Mouse (Mus musculus) neural tube, embryonic 15.5 days (tissue): ENCODE measurements around the gene Jazf1. TPM values are rescaled to one million over a fixed set of nuclear protein-coding genes. Genes with fewer than 3 reads are reported as not detected.

Experiments
- ATAC-seq: fragments of 200-750 bp; cut with Nextera tagmentation; 2 replicates; pipeline ENCODE4 v1.8.0; 2017; ENCODE audit warnings: mild to moderate bottlenecking, moderate TSS enrichment, moderate library complexity; ENCODE audit not compliant: low FRiP score
- H3K27ac ChIP-seq: fragments of 300-500 bp; sonication (generic); replicated peaks from 2 replicates; pipeline ENCODE4 v1.5.1; 2015; ENCODE audit warnings: mild to moderate bottlenecking, inconsistent platforms
- H3K27me3 ChIP-seq: fragments of 300-500 bp; sonication (generic); replicated peaks from 2 replicates; pipeline ENCODE4 v1.6.1; 2015; ENCODE audit warnings: inconsistent platforms
- H3K36me3 ChIP-seq: fragments of 300-500 bp; sonication (generic); 2 replicates; pipeline ENCODE4 v1.6.1; 2015; ENCODE audit warnings: inconsistent platforms
- H3K4me1 ChIP-seq: fragments of 300-500 bp; sonication (generic); 2 replicates; pipeline ENCODE4 v1.6.1; 2015; ENCODE audit warnings: inconsistent platforms
- H3K4me2 ChIP-seq: fragments of 300-500 bp; sonication (generic); 2 replicates; pipeline ENCODE4 v1.6.1; 2015; ENCODE audit warnings: inconsistent platforms, mild to moderate bottlenecking, moderate library complexity
- H3K4me3 ChIP-seq: fragments of 300-500 bp; sonication (generic); replicated peaks from 2 replicates; pipeline ENCODE4 v1.5.1; 2015; ENCODE audit warnings: mild to moderate bottlenecking, inconsistent platforms
- H3K9ac ChIP-seq: fragments of 300-500 bp; sonication (generic); replicated peaks from 2 replicates; pipeline ENCODE4 v1.6.1; 2015; ENCODE audit warnings: mild to moderate bottlenecking, inconsistent platforms
- H3K9me3 ChIP-seq: fragments of 300-500 bp; sonication (generic); replicated peaks from 2 replicates; pipeline ENCODE4 v1.6.1; 2016; ENCODE audit warnings: inconsistent platforms
- WGBS: fragments of 180-500 bp; shearing (Covaris S2); methylation state at CpG from one replicate; pipeline ENCODE4 v1.1.7; 2015; ENCODE audit warnings: mixed read lengths; 5-methylcytosine and 5-hydroxymethylcytosine counted together
- polyA plus RNA-seq: library from polyadenylated mRNA; unstranded; fragments of >200 nt; fragmentation: Nextera tagmentation; extraction: Ambion mirVana; gene quantifications from 2 replicates; pipeline ENCODE4 v1.2.1, GENCODE M21; 2015

The Jazf1 gene
- polyA plus RNA-seq, 1 experiment from 2014 or later = 58.3 TPM

GRCm38 (mm10) chr6:52895075-52895474 is 173.4 kb downstream of the Jazf1 start:
- Histone ChIP-seq H3K4me2 (peak overlapping the region; percentile 21; the same call in 1 of the 2 replicates), H3K36me3 (no peaks in the 10 kb centered on the region), H3K4me3 (no peak overlapping the region), H3K9ac (no peak overlapping the region), H3K27ac (0 out of 2 replicates have a peak overlapping the region, but pooled peaks have one; percentile 7), H3K27me3 (no peaks in the 10 kb centered on the region), H3K9me3 (no peaks in the 10 kb centered on the region), H3K4me1 (peaks cover 24% of the 10 kb centered on the region)
- no peak for ATAC-seq
- 61% methylated on average over 4 of the region's 4 CpGs for WGBS

GRCm38 (mm10) chr6:52894501-52894823 is 174.0 kb downstream of the Jazf1 start:
- 12% methylated on average over 13 of the region's 13 CpGs for WGBS
- peak overlapping the region; percentile 21; the same call in 1 of the 2 replicates for H3K4me2 ChIP-seq
- H3K9ac ChIP-seq = no peak overlapping the region
- H3K9me3 ChIP-seq = no peaks in the 10 kb centered on the region
- H3K27ac ChIP-seq = peak overlapping the region; percentile 7; the same call in 1 of the 2 replicates
- no peak overlapping the region for H3K4me3 ChIP-seq
- H3K4me1 ChIP-seq = peaks cover 24% of the 10 kb centered on the region
- H3K27me3 ChIP-seq = no peaks in the 10 kb centered on the region
- peak; percentile 58 for ATAC-seq
- no peaks in the 10 kb centered on the region for H3K36me3 ChIP-seq

- Histone ChIP-seq H3K9me3 (no peaks in the 10 kb centered on the region), H3K4me3 (no peak overlapping the region), H3K9ac (no peak overlapping the region), H3K4me1 (peaks cover 24% of the 10 kb centered on the region), H3K4me2 (0 out of 2 replicates have a peak overlapping the region, but pooled peaks have one; percentile 21), H3K27me3 (no peaks in the 10 kb centered on the region), H3K27ac (0 out of 2 replicates have a peak overlapping the region, but pooled peaks have one; percentile 9), H3K36me3 (no peaks in the 10 kb centered on the region)
- ATAC-seq = peak; percentile 51; the same call in 1 of the 2 replicates
- 19% methylated on average over 9 of the region's 9 CpGs for WGBS
Measured at GRCm38 (mm10) chr6:52893811-52894500, 174.5 kb downstream of the Jazf1 start.

- Histone ChIP-seq H3K27me3 (no peaks in the 10 kb centered on the region), H3K36me3 (no peaks in the 10 kb centered on the region), H3K4me2 (no peak overlapping the region), H3K9ac (no peak overlapping the region), H3K4me1 (peaks cover 24% of the 10 kb centered on the region), H3K27ac (0 out of 2 replicates have a peak overlapping the region, but pooled peaks have one; percentile 7), H3K4me3 (no peak overlapping the region), H3K9me3 (no peaks in the 10 kb centered on the region)
- 84% methylated on average over 3 of the region's 3 CpGs for WGBS
- no peak for ATAC-seq
Measured at GRCm38 (mm10) chr6:52892978-52893377, 175.5 kb downstream of the Jazf1 start.

GRCm38 (mm10) chr6:52887541-52888203 is 180.8 kb downstream of the Jazf1 start:
- WGBS = 19% methylated on average over 4 of the region's 4 CpGs
- Histone ChIP-seq H3K27ac (peak overlapping the region; percentile 45; the same call in 1 of the 2 replicates), H3K4me3 (no peak overlapping the region), H3K9me3 (no peaks in the 10 kb centered on the region), H3K9ac (no peak overlapping the region), H3K4me2 (no peak overlapping the region), H3K4me1 (peaks cover 6% of the 10 kb centered on the region; the same call in 1 of the 2 replicates), H3K36me3 (no peaks in the 10 kb centered on the region), H3K27me3 (no peaks in the 10 kb centered on the region)
- 0 out of 2 replicates have a peak, but pooled peaks have one; percentile 26 for ATAC-seq

- Histone ChIP-seq H3K4me3 (no peak overlapping the region), H3K4me1 (peaks cover 6% of the 10 kb centered on the region; the same call in 1 of the 2 replicates), H3K9ac (no peak overlapping the region), H3K36me3 (no peaks in the 10 kb centered on the region; the same call in 1 of the 2 replicates), H3K27ac (no peak overlapping the region), H3K27me3 (no peaks in the 10 kb centered on the region), H3K9me3 (0 out of 2 replicates have a peak, but pooled peaks cover 5% of the 10 kb centered on the region), H3K4me2 (no peak overlapping the region)
- WGBS = 70% methylated on average over 2 of the region's 2 CpGs
- no peak for ATAC-seq
Measured at GRCm38 (mm10) chr6:52883773-52884172, 184.7 kb downstream of the Jazf1 start.

- 51% methylated on average over 4 of the region's 4 CpGs for WGBS
- H3K27ac ChIP-seq = no peak overlapping the region
- no peak overlapping the region for H3K4me3 ChIP-seq
- ATAC-seq = no peak
- H3K4me2 ChIP-seq = no peak overlapping the region
- H3K36me3 ChIP-seq = no peaks in the 10 kb centered on the region; the same call in 1 of the 2 replicates
- H3K9me3 ChIP-seq = 0 out of 2 replicates have a peak, but pooled peaks cover 5% of the 10 kb centered on the region
- no peak overlapping the region for H3K9ac ChIP-seq
- H3K4me1 ChIP-seq = no peaks in the 10 kb centered on the region
- H3K27me3 ChIP-seq = no peaks in the 10 kb centered on the region
Measured at GRCm38 (mm10) chr6:52877176-52877575, 191.3 kb downstream of the Jazf1 start.

GRCm38 (mm10) chr6:52871306-52871705 is 197.1 kb downstream of the Jazf1 start:
- Histone ChIP-seq H3K9ac (no peak overlapping the region), H3K36me3 (no peaks in the 10 kb centered on the region), H3K27ac (no peak overlapping the region), H3K9me3 (no peaks in the 10 kb centered on the region), H3K27me3 (no peaks in the 10 kb centered on the region), H3K4me2 (no peak overlapping the region), H3K4me1 (peaks cover 12% of the 10 kb centered on the region; the same call in 1 of the 2 replicates), H3K4me3 (no peak overlapping the region)
- no peak for ATAC-seq
- 19% methylated on average over 2 of the region's 2 CpGs for WGBS

- 89% methylated on average over 2 of the region's 2 CpGs for WGBS
- H3K4me2 ChIP-seq = no peak overlapping the region
- H3K4me3 ChIP-seq = no peak overlapping the region
- H3K4me1 ChIP-seq = peaks cover 18% of the 10 kb centered on the region
- no peak overlapping the region for H3K9ac ChIP-seq
- no peak overlapping the region for H3K27ac ChIP-seq
- H3K36me3 ChIP-seq = no peaks in the 10 kb centered on the region
- H3K27me3 ChIP-seq = no peaks in the 10 kb centered on the region
- no peaks in the 10 kb centered on the region for H3K9me3 ChIP-seq
- no peak for ATAC-seq
Measured at GRCm38 (mm10) chr6:52869252-52869651, 199.2 kb downstream of the Jazf1 start.

GRCm38 (mm10) chr6:52868352-52868751 is 200.1 kb downstream of the Jazf1 start:
- no peak for ATAC-seq
- no peak overlapping the region for H3K4me2 ChIP-seq
- H3K9ac ChIP-seq = no peak overlapping the region
- H3K4me1 ChIP-seq = peaks cover 18% of the 10 kb centered on the region
- H3K27ac ChIP-seq = no peak overlapping the region
- no peaks in the 10 kb centered on the region for H3K9me3 ChIP-seq
- no peaks in the 10 kb centered on the region for H3K36me3 ChIP-seq
- 82% methylated on average over 2 of the region's 2 CpGs for WGBS
- no peak overlapping the region for H3K4me3 ChIP-seq
- no peaks in the 10 kb centered on the region for H3K27me3 ChIP-seq

GRCm38 (mm10) chr6:52861928-52862327 is 206.5 kb downstream of the Jazf1 start:
- no peak overlapping the region for H3K4me3 ChIP-seq
- H3K36me3 ChIP-seq = no peaks in the 10 kb centered on the region
- H3K27me3 ChIP-seq = no peaks in the 10 kb centered on the region
- H3K27ac ChIP-seq = no peak overlapping the region
- WGBS = 28% methylated on average over 7 of the region's 7 CpGs
- H3K9me3 ChIP-seq = no peaks in the 10 kb centered on the region
- no peak overlapping the region for H3K4me2 ChIP-seq
- no peak for ATAC-seq
- H3K4me1 ChIP-seq = peaks cover 60% of the 10 kb centered on the region
- no peak overlapping the region for H3K9ac ChIP-seq
